Mouse (Mus musculus): Measurements from ENCODE around the gene Bnipl. TPM values are rescaled to one million over a fixed set of nuclear protein-coding genes. Genes with fewer than 3 reads are reported as not detected.
A peak's percentile ranks its signal among the peaks of the same experiment; 100 is the strongest.

The Bnipl gene
- polyA plus RNA-seq, 1 experiment from 2014 or later, result 4.6 TPM

- no peak overlapping the region for H3K9ac ChIP-seq (ENCODE audit: low read length)
- H3K9me3 ChIP-seq (ENCODE audit: control insufficient read depth, low read length), result no peaks in the 10 kb centered on the region
- 79% methylated on average over 23 of the region's 23 CpGs for WGBS
- no peaks in the 10 kb centered on the region for H3K27me3 ChIP-seq (ENCODE audit: control insufficient read depth, insufficient read depth, low read depth, low read length)
- no peak for ATAC-seq (ENCODE audit: low read depth)
- H3K4me1 ChIP-seq (replicated peaks; ENCODE audit: control insufficient read depth, insufficient read depth, low read length), result peaks cover 15% of the 10 kb centered on the region
- H3K27ac ChIP-seq (ENCODE audit: low read length), result no peak overlapping the region
- no peak overlapping the region for H3K4me2 ChIP-seq (ENCODE audit: low read depth, low read length)
- H3K36me3 ChIP-seq (ENCODE audit: control insufficient read depth, insufficient read depth, low read length), result peaks cover 52% of the 10 kb centered on the region
- no peak overlapping the region for H3K4me3 ChIP-seq (ENCODE audit: low read length)
Measured at GRCm38 (mm10) chr3:95235386-95236301, 15.3 kb downstream of the Bnipl start.

- 88% methylated on average over 16 of the region's 16 CpGs for WGBS
- no peak overlapping the region for H3K27ac ChIP-seq (ENCODE audit: low read length)
Measured at GRCm38 (mm10) chr3:95233303-95233980, 17.6 kb downstream of the Bnipl start.

GRCm38 (mm10) chr3:95232771-95233170 is 18.2 kb downstream of the Bnipl start:
- H3K4me2 ChIP-seq (ENCODE audit: low read depth, low read length), result no peak overlapping the region
- no peaks in the 10 kb centered on the region for H3K27me3 ChIP-seq (ENCODE audit: control insufficient read depth, insufficient read depth, low read depth, low read length)
- 65% methylated on average over 7 of the region's 7 CpGs for WGBS
- no peak overlapping the region for H3K4me3 ChIP-seq (ENCODE audit: low read length)
- ATAC-seq (ENCODE audit: low read depth), result no peak
- H3K9ac ChIP-seq (ENCODE audit: low read length), result no peak overlapping the region
- H3K4me1 ChIP-seq (replicated peaks; ENCODE audit: control insufficient read depth, insufficient read depth, low read length), result peaks cover 19% of the 10 kb centered on the region
- no peaks in the 10 kb centered on the region for H3K9me3 ChIP-seq (ENCODE audit: control insufficient read depth, low read length)
- no peak overlapping the region for H3K27ac ChIP-seq (ENCODE audit: low read length)
- peaks cover 46% of the 10 kb centered on the region for H3K36me3 ChIP-seq (ENCODE audit: control insufficient read depth, insufficient read depth, low read length)

More at GRCm38 (mm10) chr3:95233303-95233980, 17.6 kb downstream of the Bnipl start:
- Histone ChIP-seq H3K9ac (ENCODE audit: low read length) (no peak overlapping the region), H3K27me3 (ENCODE audit: control insufficient read depth, insufficient read depth, low read depth, low read length) (no peaks in the 10 kb centered on the region), H3K4me2 (ENCODE audit: low read depth, low read length) (no peak overlapping the region), H3K36me3 (ENCODE audit: control insufficient read depth, insufficient read depth, low read length) (peaks cover 52% of the 10 kb centered on the region), H3K4me1 (replicated peaks; ENCODE audit: control insufficient read depth, insufficient read depth, low read length) (peaks cover 19% of the 10 kb centered on the region), H3K9me3 (ENCODE audit: control insufficient read depth, low read length) (no peaks in the 10 kb centered on the region), H3K4me3 (ENCODE audit: low read length) (no peak overlapping the region)
- no peak for ATAC-seq (ENCODE audit: low read depth)

GRCm38 (mm10) chr3:95231298-95232221 is 19.4 kb downstream of the Bnipl start, which contains the start of gene Mllt11:
Mllt11 (minus strand) TSS chr3:95232171.
- Histone ChIP-seq H3K9ac (ENCODE audit: low read length) (peak within 1 kb of the TSS; percentile 96), H3K27ac (ENCODE audit: low read length) (peak within 1 kb of the TSS; percentile 99), H3K9me3 (ENCODE audit: control insufficient read depth, low read length) (no peaks in the 10 kb centered on the region), H3K36me3 (ENCODE audit: control insufficient read depth, insufficient read depth, low read length) (peaks cover 41% of the 10 kb centered on the region), H3K4me1 (replicated peaks; ENCODE audit: control insufficient read depth, insufficient read depth, low read length) (peaks cover 27% of the 10 kb centered on the region), H3K27me3 (ENCODE audit: control insufficient read depth, insufficient read depth, low read depth, low read length) (no peaks in the 10 kb centered on the region), H3K4me2 (ENCODE audit: low read depth, low read length) (peak within 1 kb of the TSS; percentile 88), H3K4me3 (ENCODE audit: low read length) (peak within 1 kb of the TSS; percentile 95)
- ATAC-seq (ENCODE audit: low read depth), result no peak
- WGBS, result 80% methylated on average over 13 of the region's 13 CpGs

GRCm38 (mm10) chr3:95230495-95231297 is 20.3 kb downstream of the Bnipl start:
- H3K27me3 ChIP-seq (ENCODE audit: control insufficient read depth, insufficient read depth, low read depth, low read length), result no peaks in the 10 kb centered on the region
- H3K4me2 ChIP-seq (ENCODE audit: low read depth, low read length), result peak overlapping the region; percentile 88
- H3K4me3 ChIP-seq (ENCODE audit: low read length), result peak overlapping the region; percentile 95
- peaks cover 38% of the 10 kb centered on the region for H3K36me3 ChIP-seq (ENCODE audit: control insufficient read depth, insufficient read depth, low read length)
- peaks cover 27% of the 10 kb centered on the region for H3K4me1 ChIP-seq (replicated peaks; ENCODE audit: control insufficient read depth, insufficient read depth, low read length)
- peak overlapping the region; percentile 96 for H3K9ac ChIP-seq (ENCODE audit: low read length)
- 39% methylated on average over 8 of the region's 8 CpGs for WGBS
- ATAC-seq (ENCODE audit: low read depth), result no peak
- H3K27ac ChIP-seq (ENCODE audit: low read length), result peak overlapping the region; percentile 99
- no peaks in the 10 kb centered on the region for H3K9me3 ChIP-seq (ENCODE audit: control insufficient read depth, low read length)

GRCm38 (mm10) chr3:95229781-95230494 is 21.1 kb downstream of the Bnipl start:
- peak; percentile 30 for ATAC-seq (ENCODE audit: low read depth)
- no peaks in the 10 kb centered on the region for H3K9me3 ChIP-seq (ENCODE audit: control insufficient read depth, low read length)
- peak overlapping the region; percentile 96 for H3K9ac ChIP-seq (ENCODE audit: low read length)
- under 1% methylated on average over 13 of the region's 13 CpGs for WGBS
- peak overlapping the region; percentile 95 for H3K4me3 ChIP-seq (ENCODE audit: low read length)
- peak overlapping the region; percentile 88 for H3K4me2 ChIP-seq (ENCODE audit: low read depth, low read length)
- peaks cover 37% of the 10 kb centered on the region for H3K36me3 ChIP-seq (ENCODE audit: control insufficient read depth, insufficient read depth, low read length)
- H3K27ac ChIP-seq (ENCODE audit: low read length), result peak overlapping the region; percentile 99
- H3K27me3 ChIP-seq (ENCODE audit: control insufficient read depth, insufficient read depth, low read depth, low read length), result no peaks in the 10 kb centered on the region
- H3K4me1 ChIP-seq (replicated peaks; ENCODE audit: control insufficient read depth, insufficient read depth, low read length), result peaks cover 27% of the 10 kb centered on the region

GRCm38 (mm10) chr3:95228894-95229780 is 21.9 kb downstream of the Bnipl start:
- peaks cover 31% of the 10 kb centered on the region for H3K4me1 ChIP-seq (replicated peaks; ENCODE audit: control insufficient read depth, insufficient read depth, low read length)
- no peaks in the 10 kb centered on the region for H3K27me3 ChIP-seq (ENCODE audit: control insufficient read depth, insufficient read depth, low read depth, low read length)
- ATAC-seq (ENCODE audit: low read depth), result peak; percentile 53
- peak overlapping the region; percentile 95 for H3K4me3 ChIP-seq (ENCODE audit: low read length)
- peak overlapping the region; percentile 99 for H3K27ac ChIP-seq (ENCODE audit: low read length)
- H3K4me2 ChIP-seq (ENCODE audit: low read depth, low read length), result peak overlapping the region; percentile 88
- no peaks in the 10 kb centered on the region for H3K9me3 ChIP-seq (ENCODE audit: control insufficient read depth, low read length)
- H3K9ac ChIP-seq (ENCODE audit: low read length), result peak overlapping the region; percentile 96
- peaks cover 31% of the 10 kb centered on the region for H3K36me3 ChIP-seq (ENCODE audit: control insufficient read depth, insufficient read depth, low read length)
- WGBS, result under 1% methylated on average over 43 of the region's 43 CpGs
